Mouse (Mus musculus) adrenal gland, adult (tissue): ENCODE results near the gene Siglec1.
"Not testable (repeated sequence)": the region's sequence is repeated elsewhere in the genome, so short reads cannot be mapped to it uniquely, and the experiment has no call there.

Experiments used
- DNase-seq, 2 experiments: peaks; one replicate each; pipeline ENCODE4 v3.0.0; 2022 to 2023; ENCODE audit warnings: low spot score in 1 of 2; ENCODE audit not compliant: inconsistent age in 2 of 2

Gene Siglec1

DNA sequence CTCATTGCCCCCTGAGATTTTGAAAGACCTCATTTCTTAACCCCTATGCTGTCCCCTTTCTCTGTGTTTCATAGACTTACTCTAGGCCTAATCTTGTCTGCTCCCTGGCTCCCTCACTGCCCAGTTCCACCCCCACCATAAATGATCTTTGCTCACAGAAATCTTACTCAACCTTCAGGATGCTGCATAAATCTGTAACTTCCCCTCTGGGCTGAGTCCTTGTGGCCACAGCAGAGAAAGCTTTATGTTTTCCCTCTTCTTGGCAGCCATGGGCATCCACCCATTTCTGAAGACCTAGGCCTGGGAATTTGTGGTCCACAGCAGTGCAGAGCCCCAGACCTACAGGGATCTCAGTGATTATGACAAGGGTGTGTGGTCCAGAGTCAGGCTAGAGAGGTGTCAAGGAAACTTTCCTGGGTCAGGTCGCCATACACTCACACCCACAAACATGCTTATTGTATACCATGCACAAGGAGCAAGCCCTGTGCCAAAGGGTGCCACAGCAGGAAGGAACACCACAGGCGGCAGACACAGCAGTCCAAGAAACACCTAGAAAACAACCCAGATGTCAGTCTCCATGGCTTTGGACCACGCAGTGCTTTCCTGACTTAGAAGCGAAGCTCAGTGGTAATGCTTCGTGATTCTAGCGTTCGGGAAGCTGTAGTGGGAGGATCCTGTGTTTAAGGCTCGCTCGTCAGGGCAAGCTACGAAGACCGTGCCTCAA is at the start of gene Siglec1:
Gene Siglec1, minus strand, starts transcription at position 99 of the 724 bp plus-strand sequence.
- DNase-seq = no peak

DNA sequence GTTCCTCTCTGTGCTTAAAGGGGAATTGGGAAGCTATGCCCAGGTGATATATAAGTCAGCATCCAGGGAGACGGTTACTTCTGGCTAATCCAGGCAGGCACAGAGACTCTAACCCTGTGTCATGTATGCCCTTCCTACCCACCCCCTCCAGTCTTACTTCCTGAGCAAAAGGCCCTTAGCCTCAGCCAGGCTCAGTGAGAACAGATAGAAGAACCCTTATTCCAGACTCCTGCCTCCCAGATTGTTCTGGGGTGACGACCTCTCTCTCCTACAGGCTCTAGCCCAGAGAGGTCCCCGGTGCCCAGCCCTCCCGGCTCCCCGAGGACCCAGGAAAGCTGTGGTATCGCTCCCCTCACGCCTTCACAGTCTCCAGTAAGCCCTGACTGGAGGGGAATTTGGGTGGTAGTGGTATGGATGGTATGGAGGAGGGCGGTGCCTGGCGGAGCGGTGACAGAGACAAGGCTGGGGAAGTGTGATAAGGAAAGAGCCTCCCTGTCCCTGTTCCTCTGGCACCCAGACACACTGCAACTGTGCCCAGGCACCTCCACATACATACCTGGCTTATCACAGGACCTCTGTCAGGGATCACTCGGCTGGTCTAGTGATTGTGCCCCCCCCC is 49.1 kb upstream of the Siglec1 start:
- peak; percentile 3 to 19 for DNase-seq

DNA sequence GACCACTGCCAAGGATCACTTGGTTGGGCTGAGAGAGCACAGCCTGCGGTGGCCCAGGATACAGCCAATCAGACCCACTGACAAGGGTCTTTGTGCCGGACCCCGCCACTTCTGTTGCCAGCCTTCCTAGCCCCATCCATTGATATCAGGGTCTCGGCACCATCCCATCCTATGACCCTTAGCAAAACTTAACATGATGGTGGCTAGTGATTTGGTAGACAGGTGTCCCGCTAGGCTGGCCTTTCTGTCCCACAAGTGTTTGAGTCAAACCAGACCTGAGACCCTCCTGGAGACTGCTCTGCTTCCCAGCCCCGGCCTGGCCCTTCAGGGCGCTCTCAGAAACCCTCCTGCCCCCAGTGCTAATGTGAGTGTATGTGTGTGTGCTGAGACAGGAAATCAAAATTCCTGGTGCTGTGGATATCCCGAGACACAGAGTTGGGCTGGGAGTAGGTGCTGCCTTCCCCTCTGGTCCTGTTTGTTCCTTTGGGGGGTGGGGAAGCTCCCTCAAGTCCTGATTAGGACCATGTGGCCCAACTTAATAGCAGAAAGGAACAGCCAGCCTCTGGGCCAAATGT is 48.3 kb upstream of the Siglec1 start:
- peak; percentile 4 to 18 for DNase-seq

DNA sequence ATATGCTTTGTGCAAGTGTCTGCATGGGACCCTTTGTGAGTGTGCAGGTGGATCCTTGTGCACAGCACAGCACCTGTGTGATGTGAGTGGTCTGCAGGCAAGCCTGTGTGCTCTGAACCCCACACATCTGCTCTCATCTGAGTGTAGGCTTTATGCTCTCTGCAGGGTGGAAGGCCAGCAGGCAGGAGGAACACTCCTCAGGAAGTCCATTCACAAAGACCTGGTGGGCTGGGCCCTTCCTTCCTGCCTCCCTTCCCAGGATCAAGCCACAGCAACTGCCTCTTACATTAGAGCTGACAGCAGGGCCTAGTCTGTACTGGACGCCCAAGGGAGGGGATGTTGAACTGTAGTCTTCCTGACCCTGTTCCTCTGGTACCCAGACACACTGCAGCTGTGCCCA is 47.8 kb upstream of the Siglec1 start:
- peak; percentile 30 to 67 for DNase-seq

DNA sequence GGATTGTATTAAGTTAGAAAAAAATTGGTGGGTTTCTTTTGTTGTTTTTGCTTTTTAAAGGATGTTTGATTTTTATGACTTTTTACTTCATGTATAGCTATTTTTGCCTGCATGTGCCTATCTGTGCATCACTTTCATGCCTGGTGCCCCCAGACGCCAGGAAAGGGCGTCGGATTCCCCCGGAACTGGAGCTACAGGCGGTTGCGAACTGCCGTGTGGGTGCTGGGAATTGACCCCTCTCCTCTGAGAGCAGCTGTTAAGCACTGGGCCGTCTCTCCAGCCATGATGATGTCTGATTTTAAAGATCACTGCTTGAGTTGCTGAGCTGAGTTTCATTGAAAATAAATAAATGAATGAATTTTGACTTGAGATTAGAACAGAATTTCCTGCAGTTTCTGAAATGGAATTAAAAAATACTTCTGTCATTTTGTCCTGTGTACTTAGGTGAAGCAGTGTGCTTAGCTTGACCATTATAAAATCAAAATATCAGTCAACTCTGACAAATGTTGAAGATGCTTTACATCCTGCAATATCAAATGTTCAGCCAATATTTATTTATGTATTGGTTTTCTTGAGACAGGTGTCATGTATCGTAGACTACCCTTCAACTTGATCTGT is 46.5 kb upstream of the Siglec1 start, which contains the start of gene Gm11037:
Gene Gm11037, plus strand, starts transcription at position 568 of the 618 bp plus-strand sequence.
- DNase-seq = no peak

DNA sequence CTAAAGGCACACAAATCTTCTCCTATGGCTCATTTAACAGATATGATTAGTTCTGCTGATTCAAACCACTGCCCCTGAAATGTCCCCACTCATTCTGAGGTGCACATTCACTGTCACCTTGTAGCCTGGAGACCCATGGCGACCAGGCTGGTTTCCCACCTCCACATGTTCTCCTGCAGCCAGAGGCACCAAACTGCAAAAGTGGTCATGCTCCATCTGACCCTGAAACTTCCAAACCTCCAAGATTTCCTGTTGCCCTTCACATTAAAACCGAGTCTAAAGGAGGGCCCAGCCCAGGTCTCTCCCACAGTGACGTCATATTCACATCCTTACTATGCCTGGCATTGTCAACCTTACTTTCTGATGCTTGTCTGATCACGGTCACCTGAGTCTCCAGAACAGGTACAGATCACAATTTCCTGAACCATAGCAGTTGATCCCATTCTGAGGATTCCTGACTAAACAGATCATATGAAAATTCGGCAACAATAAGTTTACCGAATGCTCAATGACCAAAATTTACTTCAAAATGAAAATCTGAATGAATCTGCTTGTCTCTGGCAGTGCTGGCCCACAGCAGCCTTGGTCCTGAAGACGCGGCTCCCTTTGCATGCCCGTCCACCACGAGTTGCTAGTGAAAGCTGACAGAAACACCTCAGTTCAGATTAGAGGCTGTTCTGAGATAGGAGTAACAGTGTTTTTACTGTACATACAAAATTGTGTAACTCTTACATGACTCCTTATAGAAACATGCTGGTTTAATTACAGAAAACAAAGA is 45.7 kb upstream of the Siglec1 start:
- DNase-seq = peak in 1 of 2 experiments; percentile 18

DNA sequence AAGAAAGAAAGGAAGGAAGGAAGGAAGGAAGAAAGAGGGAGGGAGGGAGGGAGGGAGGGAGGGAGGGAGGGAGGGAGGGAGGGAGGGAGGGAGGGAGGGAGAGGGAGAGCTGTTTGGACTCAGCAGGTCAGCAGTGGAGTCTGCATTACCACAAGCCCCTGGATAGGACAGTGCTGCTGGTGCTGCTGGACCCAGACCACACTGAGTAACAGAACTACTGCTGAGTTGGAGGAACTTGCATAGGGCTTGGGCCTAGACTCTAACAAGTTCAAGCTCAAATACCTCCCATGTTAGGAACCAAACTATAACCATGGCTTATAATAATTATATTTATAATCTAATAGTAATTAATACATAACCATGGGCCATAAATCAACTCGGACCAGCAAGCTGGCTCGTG is 44.3 kb upstream of the Siglec1 start:
- DNase-seq = no peak

DNA sequence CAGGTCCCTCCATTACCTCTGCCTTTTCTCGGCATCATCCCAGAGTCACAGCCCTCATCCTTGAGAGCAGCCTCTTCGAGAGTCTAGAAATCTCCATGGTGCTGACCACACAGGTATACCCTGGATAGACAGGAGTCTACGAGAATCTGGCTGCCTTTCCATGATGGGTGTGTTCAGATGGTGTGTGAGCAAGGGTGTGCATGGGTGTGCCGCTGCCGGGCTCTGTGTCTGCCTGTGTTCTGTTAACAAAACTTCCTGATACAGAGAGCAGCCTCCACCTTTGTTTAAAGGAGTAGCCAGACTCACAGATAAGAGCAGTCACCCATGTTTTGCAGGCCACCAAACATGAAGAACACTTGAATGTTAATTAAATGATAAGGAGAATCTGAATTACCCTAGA is 43.3 kb upstream of the Siglec1 start:
- DNase-seq = peak in 1 of 2 experiments; percentile 2

DNA sequence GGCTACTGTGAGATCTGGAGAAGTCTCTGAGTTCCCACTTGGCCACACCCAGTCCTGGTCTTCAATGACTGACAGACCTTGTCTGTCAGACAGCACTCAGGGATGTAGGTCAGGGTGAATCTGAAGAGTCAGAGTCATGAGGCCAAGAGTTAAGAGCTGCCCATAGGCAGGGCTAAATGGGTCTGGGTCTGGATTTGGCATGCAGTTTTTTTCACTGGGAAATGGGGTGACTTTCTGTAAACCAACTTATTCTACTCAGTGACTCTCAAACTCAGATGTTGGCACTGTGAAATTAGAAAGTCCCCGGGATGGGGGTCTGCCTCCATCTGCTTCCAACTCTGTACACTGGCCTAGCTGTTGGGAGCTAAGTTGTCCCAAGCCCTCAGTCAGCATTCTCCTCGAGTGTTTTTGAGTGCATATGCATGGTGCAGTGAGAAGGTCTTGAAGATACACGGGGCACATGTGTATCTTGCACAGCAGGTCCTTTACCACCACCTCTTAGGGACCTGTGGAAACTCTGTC is 42.1 kb upstream of the Siglec1 start:
- peak in 1 of 2 experiments; percentile 2 for DNase-seq

DNA sequence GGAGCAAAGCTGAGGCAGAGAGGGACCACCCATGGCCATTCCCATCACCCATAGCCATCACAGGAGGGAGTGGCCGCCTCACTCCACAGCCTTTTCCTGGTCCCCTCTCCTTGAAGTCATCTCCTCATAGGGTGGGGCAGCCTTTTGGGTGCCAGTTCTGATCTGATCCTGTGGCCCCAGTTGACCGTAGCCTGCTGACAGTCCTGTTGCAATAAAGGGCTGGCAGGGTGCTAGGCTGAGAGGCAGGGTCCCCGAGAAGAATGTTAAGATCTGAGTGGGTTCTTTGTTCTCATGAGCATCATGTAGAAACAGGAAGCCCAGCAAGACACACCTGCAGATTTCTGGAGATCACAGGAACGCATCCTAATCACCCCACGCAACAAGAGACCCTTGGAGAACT is 41.6 kb upstream of the Siglec1 start:
- DNase-seq = peak; percentile 4 to 41

DNA sequence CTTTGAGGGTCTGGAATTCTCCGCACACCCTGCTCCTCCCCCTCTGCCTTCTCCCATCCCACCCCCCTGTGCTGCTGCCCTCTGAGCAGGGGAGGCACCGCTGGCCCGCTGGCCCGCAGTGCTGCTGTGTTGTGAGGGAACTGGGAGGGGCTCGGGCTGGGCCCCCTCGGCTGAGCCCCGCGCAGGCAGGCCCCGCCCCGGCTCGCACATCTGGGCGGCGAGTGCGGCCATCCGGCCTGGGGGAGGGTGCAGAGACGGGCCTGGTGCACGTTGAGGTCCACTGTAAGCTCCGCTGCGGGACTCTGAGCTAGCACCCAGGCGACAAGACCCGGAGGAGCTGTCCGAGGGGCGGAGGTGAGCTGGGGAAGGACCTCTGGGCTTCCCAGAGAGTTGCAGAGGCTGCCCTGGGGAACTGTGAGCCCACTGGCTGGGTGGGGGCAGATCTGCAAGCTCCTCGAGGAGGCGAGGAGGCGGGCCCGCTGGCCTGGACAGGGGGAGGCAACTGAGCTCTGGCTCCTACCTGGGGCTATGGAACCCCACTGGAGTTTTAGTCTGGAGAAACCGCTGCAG is 40.7 kb upstream of the Siglec1 start, which contains the start of gene Hspa12b:
Gene Hspa12b, plus strand, starts transcription at position 120 of the 570 bp plus-strand sequence.
- DNase-seq = peak; percentile 53 to 72

DNA sequence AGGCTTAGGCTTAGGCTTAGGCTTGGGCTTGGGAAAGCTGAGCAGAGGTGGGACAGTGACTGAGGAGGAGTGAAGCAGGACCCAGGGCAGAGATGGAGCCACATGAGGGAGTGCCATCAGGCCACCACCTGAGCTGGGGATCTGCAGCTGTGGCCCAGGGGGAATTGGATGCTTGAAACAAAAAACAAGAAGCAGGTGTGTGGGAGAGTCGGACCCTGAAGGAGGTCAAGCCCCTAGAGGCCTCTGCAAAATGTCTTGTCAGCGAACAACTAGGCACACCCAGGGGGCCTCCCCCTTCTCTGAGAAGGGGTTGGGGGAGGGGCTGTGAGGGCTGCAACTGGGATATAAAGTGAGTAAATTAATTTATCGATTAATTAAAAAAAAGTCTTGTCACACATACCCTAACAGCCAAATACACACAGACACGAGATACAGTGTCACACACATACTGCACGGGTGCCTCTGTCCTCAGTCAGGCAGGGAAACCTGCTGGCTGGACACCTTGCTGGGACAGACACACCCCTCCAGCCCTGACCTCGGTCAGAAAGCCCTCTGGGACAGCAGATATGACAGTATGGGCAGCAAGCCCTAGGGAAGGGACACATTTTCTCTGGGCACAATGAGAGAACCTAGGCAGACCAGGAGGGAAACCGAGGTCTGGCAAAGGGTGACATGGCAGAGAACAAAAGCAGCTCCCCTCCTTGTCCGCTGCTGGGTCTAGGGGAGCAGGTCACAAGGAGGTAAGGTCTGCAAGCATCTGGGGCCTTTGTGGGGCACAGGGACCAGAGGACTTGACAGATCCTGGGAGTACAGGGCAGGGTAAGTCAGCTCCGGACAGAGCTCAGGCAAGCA is 39.6 kb upstream of the Siglec1 start:
- DNase-seq = peak in 1 of 2 experiments; percentile 23

DNA sequence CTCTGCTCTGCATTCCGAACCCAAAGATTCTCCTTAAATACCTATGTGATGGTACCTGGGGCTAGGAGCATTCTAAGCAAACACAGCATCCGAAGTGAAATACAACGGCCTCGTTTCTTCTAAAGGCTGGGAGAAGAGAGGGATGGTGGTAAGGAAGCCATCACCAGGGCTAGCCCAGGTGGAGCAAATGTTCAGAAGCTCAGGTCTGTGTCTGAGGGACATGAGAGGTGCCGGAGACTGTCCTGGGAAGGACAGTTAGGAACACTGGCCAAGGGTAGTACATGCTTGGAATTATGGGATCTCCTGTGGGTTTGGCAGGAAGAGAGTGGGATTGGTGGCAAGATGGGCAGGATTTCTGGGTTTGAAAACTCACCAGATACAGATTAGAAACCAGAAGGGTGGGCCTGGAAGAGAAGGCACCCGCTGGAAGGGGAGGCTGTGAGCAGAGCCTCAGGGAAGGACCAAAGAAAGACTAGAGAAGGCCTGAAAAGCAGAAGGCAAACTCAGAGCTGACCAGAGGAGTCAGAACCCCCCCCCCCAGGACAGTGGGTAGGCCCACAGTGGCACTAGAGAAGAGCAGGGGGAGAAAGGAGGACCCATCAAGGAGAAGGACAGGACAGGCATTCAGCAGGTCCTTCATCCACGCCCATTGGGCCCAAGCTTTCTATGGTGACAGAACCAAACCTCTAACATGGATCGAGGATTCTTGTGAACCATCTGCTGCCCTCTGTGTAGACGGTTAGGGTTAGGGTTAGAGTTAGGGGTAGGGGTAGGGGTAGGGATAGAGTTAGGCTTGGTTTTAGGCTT is 38.8 kb upstream of the Siglec1 start:
- peak in 1 of 2 experiments; percentile 17 for DNase-seq

DNA sequence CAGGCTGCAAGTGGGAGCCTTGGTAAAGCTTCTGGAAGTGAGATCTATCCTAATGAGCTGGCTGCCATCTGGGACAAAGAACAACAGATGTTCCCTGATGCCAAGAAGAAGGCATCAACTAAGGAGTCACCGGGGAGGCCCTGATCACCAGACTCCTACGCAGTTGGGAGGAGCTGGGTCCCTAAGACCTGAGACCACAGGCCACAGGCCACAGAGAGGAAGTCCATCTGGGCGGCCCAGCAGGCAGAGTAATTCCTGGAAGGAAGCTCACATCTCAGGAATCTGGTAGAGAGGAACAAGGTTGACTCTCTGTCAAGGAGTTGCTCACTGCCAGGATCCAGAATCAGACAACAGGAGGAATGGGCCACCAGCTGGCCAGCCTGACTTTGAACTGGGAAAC is 37.6 kb upstream of the Siglec1 start:
- peak in 1 of 2 experiments; percentile 43 for DNase-seq

DNA sequence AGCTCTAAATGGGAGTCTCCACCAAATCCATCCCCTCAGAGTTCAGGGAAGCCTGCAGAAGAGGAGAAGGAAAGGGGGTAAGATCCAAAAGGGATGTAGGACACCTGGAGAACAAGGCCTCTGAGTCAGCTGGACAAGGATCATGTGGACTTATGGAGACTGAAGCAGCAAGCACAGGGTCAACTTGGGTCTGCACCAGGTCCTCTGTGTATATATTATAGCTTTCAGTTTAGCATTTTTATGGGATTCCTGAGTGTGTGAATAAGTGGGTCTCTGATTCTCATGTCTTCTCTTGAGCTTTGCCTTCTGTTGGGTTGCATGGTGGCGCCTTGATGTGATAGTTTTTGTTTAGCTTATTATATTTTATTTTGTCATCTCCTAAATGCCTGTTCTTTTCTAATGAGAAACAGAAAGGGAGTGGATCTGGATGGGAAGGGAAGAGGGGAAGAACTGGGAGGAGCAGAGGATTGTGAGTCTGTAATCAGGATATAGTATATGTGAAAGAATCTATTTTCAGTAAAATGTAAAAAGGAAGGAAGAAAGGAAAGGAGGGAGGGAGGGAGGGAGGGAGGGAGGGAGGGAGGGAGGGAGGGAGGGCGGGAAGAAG is 32.5 kb upstream of the Siglec1 start:
- no peak for DNase-seq

DNA sequence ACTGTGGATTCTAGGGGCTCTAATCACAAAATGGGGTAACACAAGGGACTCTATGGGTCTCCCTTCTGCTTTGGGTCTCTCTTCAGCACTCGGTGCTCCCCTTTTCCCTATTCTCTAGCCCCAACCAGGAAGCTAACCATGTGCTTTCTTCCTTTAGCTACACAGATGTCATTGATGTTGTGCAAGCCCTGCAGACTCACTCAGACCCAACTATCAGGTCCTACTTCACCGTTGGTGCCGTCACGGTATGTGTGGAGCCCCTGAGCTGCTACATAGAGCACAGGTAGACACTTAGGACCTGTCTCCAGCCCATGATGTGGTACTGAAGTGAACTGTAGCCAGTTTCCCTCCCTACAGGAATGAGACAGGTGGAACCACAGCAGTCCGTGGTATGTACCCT is 19.4 kb upstream of the Siglec1 start:
- DNase-seq = no peak

DNA sequence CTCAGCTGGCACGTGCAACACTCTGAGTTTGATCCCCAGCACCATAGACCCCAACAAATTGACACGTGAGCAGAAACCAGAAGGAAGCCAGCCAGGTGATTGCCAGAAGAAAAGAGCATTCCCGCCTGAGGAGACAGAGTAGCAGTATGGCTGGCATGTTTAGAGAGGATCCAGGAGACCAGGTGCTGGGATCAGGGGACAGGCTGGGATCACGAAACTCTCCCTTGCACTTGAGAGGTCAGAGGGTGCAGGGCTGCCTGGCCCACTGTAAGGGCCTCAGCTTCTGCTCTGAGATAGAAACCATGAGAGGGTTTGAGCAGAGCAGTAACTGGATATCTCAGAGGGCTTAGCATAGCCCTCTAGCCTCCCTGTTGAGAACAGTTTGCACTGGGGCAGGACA is 18.5 kb upstream of the Siglec1 start:
- DNase-seq = not testable (repeated sequence)

DNA sequence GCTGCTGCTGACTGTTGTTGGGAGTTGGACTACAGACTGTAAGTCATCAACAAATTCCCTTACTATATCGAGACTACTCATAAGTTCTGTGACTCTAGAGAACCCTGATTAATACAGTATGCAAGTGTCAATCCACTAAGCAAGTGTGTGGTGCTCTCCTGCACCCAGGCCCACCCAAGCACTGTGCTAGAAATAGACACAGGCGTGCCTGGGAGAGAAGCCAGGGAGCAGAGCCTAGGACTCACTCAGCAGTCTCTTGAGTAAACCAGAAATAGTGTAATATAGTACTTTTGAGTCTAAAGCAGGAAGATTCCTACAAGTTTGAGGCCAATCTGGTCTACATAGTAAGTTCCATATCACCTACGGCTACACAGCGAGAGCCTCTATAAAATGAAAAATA is 17.5 kb upstream of the Siglec1 start:
- no peak for DNase-seq
